Mouse (Mus musculus) heart, embryonic 15.5 days (tissue): ENCODE results near the gene Naaladl1. TPM values are rescaled to one million over a fixed set of nuclear protein-coding genes. Genes with fewer than 3 reads are reported as not detected.

Experiments
- ATAC-seq: fragments of 200-750 bp; cut with Nextera tagmentation; replicated peaks from 2 replicates; pipeline ENCODE4 v1.8.0; 2017; ENCODE audit warnings: low read depth, moderate TSS enrichment; ENCODE audit not compliant: insufficient number of reproducible peaks, insufficient read depth, low FRiP score
- H3K27ac ChIP-seq: fragments of 300-500 bp; sonication (generic); 2 replicates; pipeline ENCODE4 v1.5.1; 2015; ENCODE audit warnings: mild to moderate bottlenecking, inconsistent platforms
- H3K27me3 ChIP-seq: fragments of 300-500 bp; sonication (generic); 2 replicates; pipeline ENCODE4 v1.6.1; 2015; ENCODE audit warnings: inconsistent platforms
- H3K36me3 ChIP-seq: fragments of 300-500 bp; sonication (generic); 2 replicates; pipeline ENCODE4 v1.6.1; 2015; ENCODE audit warnings: mild to moderate bottlenecking, inconsistent platforms
- H3K4me1 ChIP-seq: fragments of 300-500 bp; sonication (generic); replicated peaks from 2 replicates; pipeline ENCODE4 v1.6.1; 2015; ENCODE audit warnings: inconsistent platforms
- H3K4me2 ChIP-seq: fragments of 300-500 bp; sonication (generic); 2 replicates; pipeline ENCODE4 v1.6.1; 2015; ENCODE audit warnings: inconsistent platforms, mild to moderate bottlenecking, moderate library complexity
- H3K4me3 ChIP-seq: fragments of 300-500 bp; sonication (generic); 2 replicates; pipeline ENCODE4 v1.5.1; 2015; ENCODE audit warnings: mild to moderate bottlenecking, inconsistent platforms
- H3K9ac ChIP-seq: fragments of 300-500 bp; sonication (generic); 2 replicates; pipeline ENCODE4 v1.6.1; 2015; ENCODE audit warnings: mild to moderate bottlenecking, inconsistent platforms
- H3K9me3 ChIP-seq: fragments of 300-500 bp; sonication (generic); replicated peaks from 2 replicates; pipeline ENCODE4 v1.6.1; 2016; ENCODE audit warnings: inconsistent platforms
- WGBS: fragments of 180-500 bp; shearing (Covaris S2); methylation state at CpG from one replicate; pipeline ENCODE4 v1.1.7; 2015; ENCODE audit warnings: mixed read lengths; 5-methylcytosine and 5-hydroxymethylcytosine counted together
- polyA plus RNA-seq: library from polyadenylated mRNA; unstranded; fragments of >200 nt; fragmentation: Nextera tagmentation; extraction: Ambion mirVana; gene quantifications from 2 replicates; pipeline ENCODE4 v1.2.1, GENCODE M21; 2015

Naaladl1 gene
- polyA plus RNA-seq: 0.21 and 0.36 TPM in 2 replicates

GRCm38 (mm10) chr19:6105586-6105985, at the start of gene Naaladl1:
Gene Naaladl1 (plus strand): TSS chr19:6105782.
- H3K27ac ChIP-seq: no peak within 1 kb of the TSS
- H3K36me3 ChIP-seq: no peaks in the 10 kb centered on the region
- H3K4me1 ChIP-seq: no peaks in the 10 kb centered on the region
- H3K4me3 ChIP-seq: no peak within 1 kb of the TSS
- H3K9ac ChIP-seq: no peak within 1 kb of the TSS
- H3K9me3 ChIP-seq: no peaks in the 10 kb centered on the region
- no peaks in the 10 kb centered on the region for H3K27me3 ChIP-seq
- ATAC-seq: no peak
- WGBS: 86% methylated on average over 7 of the region's 7 CpGs
- H3K4me2 ChIP-seq: no peak within 1 kb of the TSS

GRCm38 (mm10) chr19:6056696-6057095, 48.9 kb upstream of the Naaladl1 start:
- H3K27me3 ChIP-seq: no peaks in the 10 kb centered on the region
- peaks cover 53% of the 10 kb centered on the region for H3K36me3 ChIP-seq
- H3K9me3 ChIP-seq: no peaks in the 10 kb centered on the region
- no peak overlapping the region for H3K27ac ChIP-seq
- 43% methylated on average over 4 of the region's 4 CpGs for WGBS
- H3K4me1 ChIP-seq: peaks cover 24% of the 10 kb centered on the region
- H3K4me3 ChIP-seq: peak overlapping the region; percentile 94
- H3K4me2 ChIP-seq: peak overlapping the region; percentile 79
- ATAC-seq: no peak
- H3K9ac ChIP-seq: peak overlapping the region; percentile 85

GRCm38 (mm10) chr19:6057313-6058096, 48.1 kb upstream of the Naaladl1 start, which contains the start of the genes Mrpl49 and Fau:
Gene Mrpl49 (minus strand): TSS chr19:6057785.
Gene Fau (plus strand): TSS chr19:6057844.
- Histone ChIP-seq H3K9ac (peak within 1 kb of the TSS; percentile 92), H3K4me3 (peak within 1 kb of the TSS; percentile 94), H3K36me3 (peaks cover 45% of the 10 kb centered on the region), H3K4me1 (peaks cover 29% of the 10 kb centered on the region), H3K4me2 (peak within 1 kb of the TSS; percentile 79), H3K9me3 (no peaks in the 10 kb centered on the region), H3K27me3 (no peaks in the 10 kb centered on the region), H3K27ac (peak within 1 kb of the TSS; percentile 83)
- under 1% methylated on average over 62 of the region's 63 CpGs for WGBS
- peak; percentile 88 for ATAC-seq

- 28% methylated on average over 5 of the region's 5 CpGs for WGBS
- no peaks in the 10 kb centered on the region for H3K27me3 ChIP-seq
- ATAC-seq: no peak
- H3K9me3 ChIP-seq: no peaks in the 10 kb centered on the region
- peak overlapping the region; percentile 83 for H3K27ac ChIP-seq
- H3K9ac ChIP-seq: peak overlapping the region; percentile 92
- H3K4me1 ChIP-seq: peaks cover 35% of the 10 kb centered on the region
- peak overlapping the region; percentile 79 for H3K4me2 ChIP-seq
- peaks cover 34% of the 10 kb centered on the region for H3K36me3 ChIP-seq
- peak overlapping the region; percentile 94 for H3K4me3 ChIP-seq
Observed at GRCm38 (mm10) chr19:6058513-6058912, 47.1 kb upstream of the Naaladl1 start.

GRCm38 (mm10) chr19:6058966-6059365, 46.6 kb upstream of the Naaladl1 start:
- Histone ChIP-seq H3K27ac (no peak overlapping the region), H3K36me3 (peaks cover 30% of the 10 kb centered on the region), H3K9ac (peak overlapping the region; percentile 92; the same call in 1 of the 2 replicates), H3K4me1 (peaks cover 35% of the 10 kb centered on the region), H3K4me2 (peak overlapping the region; percentile 79), H3K27me3 (no peaks in the 10 kb centered on the region), H3K4me3 (peak overlapping the region; percentile 94), H3K9me3 (no peaks in the 10 kb centered on the region)
- WGBS: 82% methylated on average over 5 of the region's 5 CpGs
- no peak for ATAC-seq

GRCm38 (mm10) chr19:6061021-6061533, 44.5 kb upstream of the Naaladl1 start, which contains the start of gene Znhit2:
Gene Znhit2 (plus strand): TSS chr19:6061192.
- ATAC-seq: peak; percentile 76

GRCm38 (mm10) chr19:6061641-6062302, 43.8 kb upstream of the Naaladl1 start:
- H3K27ac ChIP-seq: peak overlapping the region; percentile 88
- H3K4me2 ChIP-seq: peak overlapping the region; percentile 89
- H3K9me3 ChIP-seq: no peaks in the 10 kb centered on the region
- peak overlapping the region; percentile 62 for H3K4me3 ChIP-seq
- peak overlapping the region; percentile 81 for H3K9ac ChIP-seq
- ATAC-seq: no peak
- H3K4me1 ChIP-seq: peaks cover 33% of the 10 kb centered on the region
- WGBS: under 1% methylated on average over 44 of the region's 44 CpGs
- no peaks in the 10 kb centered on the region for H3K27me3 ChIP-seq
- H3K36me3 ChIP-seq: peaks cover 14% of the 10 kb centered on the region

More at GRCm38 (mm10) chr19:6061021-6061533, 44.5 kb upstream of the Naaladl1 start, which contains the start of gene Znhit2:
- 0% methylated on average over 58 of the region's 58 CpGs for WGBS
- H3K4me1 ChIP-seq: peaks cover 35% of the 10 kb centered on the region
- H3K4me2 ChIP-seq: peak within 1 kb of the TSS; percentile 89
- H3K9ac ChIP-seq: peak within 1 kb of the TSS; percentile 81
- no peaks in the 10 kb centered on the region for H3K27me3 ChIP-seq
- H3K36me3 ChIP-seq: peaks cover 14% of the 10 kb centered on the region
- peak within 1 kb of the TSS; percentile 88 for H3K27ac ChIP-seq
- peak within 1 kb of the TSS; percentile 62 for H3K4me3 ChIP-seq
- no peaks in the 10 kb centered on the region for H3K9me3 ChIP-seq

GRCm38 (mm10) chr19:6062418-6062817, 43.2 kb upstream of the Naaladl1 start:
- H3K9me3 ChIP-seq: no peaks in the 10 kb centered on the region
- H3K27me3 ChIP-seq: no peaks in the 10 kb centered on the region
- peak overlapping the region; percentile 62 for H3K4me3 ChIP-seq
- WGBS: 61% methylated on average over 5 of the region's 5 CpGs
- no peak for ATAC-seq
- peak overlapping the region; percentile 88 for H3K27ac ChIP-seq
- peaks cover 36% of the 10 kb centered on the region for H3K4me1 ChIP-seq
- peaks cover 14% of the 10 kb centered on the region for H3K36me3 ChIP-seq
- H3K9ac ChIP-seq: peak overlapping the region; percentile 81
- H3K4me2 ChIP-seq: peak overlapping the region; percentile 89

- no peak overlapping the region for H3K27ac ChIP-seq
- peak overlapping the region; percentile 19; the same call in 1 of the 2 replicates for H3K9ac ChIP-seq
- no peaks in the 10 kb centered on the region for H3K27me3 ChIP-seq
- no peaks in the 10 kb centered on the region for H3K9me3 ChIP-seq
- H3K4me1 ChIP-seq: peaks cover 42% of the 10 kb centered on the region
- 0 out of 2 replicates have a peak overlapping the region, but pooled peaks have one; percentile 62 for H3K4me3 ChIP-seq
- H3K4me2 ChIP-seq: peak overlapping the region; percentile 89; the same call in 1 of the 2 replicates
- ATAC-seq: no peak
- peaks cover 14% of the 10 kb centered on the region for H3K36me3 ChIP-seq
- WGBS: 91% methylated on average over 6 of the region's 6 CpGs
Observed at GRCm38 (mm10) chr19:6063081-6063480, 42.5 kb upstream of the Naaladl1 start.

GRCm38 (mm10) chr19:6066571-6066970, 39.0 kb upstream of the Naaladl1 start:
- ATAC-seq: no peak
- Histone ChIP-seq H3K9ac (peak overlapping the region; percentile 49; the same call in 1 of the 2 replicates), H3K4me1 (peaks cover 32% of the 10 kb centered on the region), H3K9me3 (no peaks in the 10 kb centered on the region), H3K27me3 (no peaks in the 10 kb centered on the region), H3K27ac (peak overlapping the region; percentile 50), H3K4me2 (peak overlapping the region; percentile 91), H3K36me3 (peaks cover 28% of the 10 kb centered on the region; the same call in 1 of the 2 replicates), H3K4me3 (peak overlapping the region; percentile 50)
- WGBS: 22% methylated on average over 5 of the region's 5 CpGs
